Mouse (Mus musculus) stomach, embryonic 14.5 days (tissue): ENCODE data around the gene Col13a1. TPM values are rescaled to one million over a fixed set of nuclear protein-coding genes. Genes with fewer than 3 reads are reported as not detected.

Experiments
- ATAC-seq: fragments of 200-750 bp; cut with Nextera tagmentation; 2 replicates; pipeline ENCODE4 v1.8.0; 2017; ENCODE audit warnings: low read depth, moderate TSS enrichment; ENCODE audit not compliant: insufficient number of reproducible peaks, insufficient read depth, low FRiP score
- H3K27ac ChIP-seq: fragments of 300-500 bp; sonication (generic); 2 replicates; pipeline ENCODE4 v1.5.1; 2014; ENCODE audit warnings: mild to moderate bottlenecking, low read length, moderate library complexity, mixed read lengths
- H3K27me3 ChIP-seq: fragments of 300-500 bp; sonication (generic); 2 replicates; pipeline ENCODE4 v1.6.1; 2014; ENCODE audit warnings: low read length, control low read depth, mixed read lengths; ENCODE audit not compliant: control insufficient read depth, insufficient read depth
- H3K36me3 ChIP-seq: fragments of 300-500 bp; sonication (generic); 2 replicates; pipeline ENCODE4 v1.6.1; 2014; ENCODE audit warnings: mild to moderate bottlenecking, control low read depth, low read length, moderate library complexity, mixed read lengths; ENCODE audit not compliant: control insufficient read depth, insufficient read depth
- H3K4me1 ChIP-seq: fragments of 300-500 bp; sonication (generic); 2 replicates; pipeline ENCODE4 v1.6.1; 2014; ENCODE audit warnings: low read length, control low read depth, mixed read lengths; ENCODE audit not compliant: control insufficient read depth, insufficient read depth
- H3K4me2 ChIP-seq: fragments of 300-500 bp; sonication (generic); replicated peaks from 2 replicates; pipeline ENCODE4 v1.6.1; 2014; ENCODE audit warnings: low read depth, low read length, control low read depth
- H3K4me3 ChIP-seq: fragments of 300-500 bp; sonication (generic); 2 replicates; pipeline ENCODE4 v1.5.1; 2014; ENCODE audit warnings: low read depth, low read length, control low read depth
- H3K9ac ChIP-seq: fragments of 300-500 bp; sonication (generic); replicated peaks from 2 replicates; pipeline ENCODE4 v1.6.1; 2014; ENCODE audit warnings: low read depth, mild to moderate bottlenecking, control low read depth, low read length, moderate library complexity, mixed read lengths
- H3K9me3 ChIP-seq: fragments of 300-500 bp; sonication (generic); 2 replicates; pipeline ENCODE4 v1.6.1; 2016; ENCODE audit warnings: low read depth, low read length, control low read depth; ENCODE audit not compliant: control insufficient read depth
- WGBS: fragments of 180-500 bp; shearing (Covaris S2); extraction: QIAGEN DNeasy Blood & Tissue Kit; methylation state at CpG from one replicate; pipeline ENCODE4 v1.1.7; 2014; 5-methylcytosine and 5-hydroxymethylcytosine counted together
- polyA plus RNA-seq: library from polyadenylated mRNA; unstranded; fragments of >200 nt; fragmentation: Nextera tagmentation; extraction: Ambion mirVana; gene quantifications from 2 replicates; pipeline ENCODE4 v1.2.1, GENCODE M21; 2014

The Col13a1 gene
- polyA plus RNA-seq, 1 experiment from 2014 or later: 2.6 TPM

DNA sequence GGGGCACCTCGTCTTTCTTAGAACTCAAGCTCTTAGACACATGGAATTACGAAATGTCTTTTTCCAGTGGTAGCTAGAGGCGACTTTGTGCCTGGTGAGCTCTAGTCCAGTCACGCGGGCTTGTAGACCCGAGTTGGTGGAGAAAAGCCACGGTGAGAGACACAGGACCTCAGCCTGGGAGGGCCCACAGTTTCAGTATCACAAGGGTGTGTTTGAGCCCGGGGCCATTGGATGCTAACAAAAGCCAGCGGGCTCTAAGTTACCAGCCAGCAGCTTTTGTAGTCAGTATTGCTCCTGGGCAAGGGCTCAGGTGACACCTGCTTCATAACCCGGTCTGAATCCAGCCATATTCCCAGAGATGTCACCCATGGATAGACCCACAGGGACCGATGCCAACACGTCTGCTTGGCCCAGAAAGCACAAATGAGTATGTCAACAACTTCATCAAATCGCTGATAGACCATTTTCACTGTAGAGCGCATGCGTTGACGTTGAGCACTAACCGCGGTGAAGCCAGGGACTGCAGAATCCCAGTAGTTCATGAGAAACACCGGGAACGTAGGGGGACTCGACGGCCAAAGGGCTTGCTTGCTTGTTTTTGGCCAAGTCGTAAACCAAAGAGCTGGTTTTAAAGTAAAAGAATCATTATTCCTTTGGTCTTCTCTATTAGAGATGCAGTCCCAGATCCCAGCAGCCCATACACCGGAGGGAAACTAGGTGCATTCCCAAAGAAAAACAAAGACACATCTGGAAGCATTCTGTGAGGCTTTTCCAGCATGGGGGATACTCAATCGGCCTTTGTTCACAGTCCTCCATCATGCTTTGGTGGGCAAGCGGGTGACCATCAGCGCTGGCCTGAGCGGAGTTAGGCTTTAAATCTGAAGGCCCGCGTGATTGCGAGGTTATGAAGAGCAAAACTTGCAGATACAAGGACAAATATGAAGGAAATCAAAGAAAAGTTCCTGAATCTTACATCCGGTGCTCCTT lies 150.7 kb downstream of the Col13a1 start:
- H3K4me2 ChIP-seq: no peak overlapping the region
- no peak overlapping the region for H3K27ac ChIP-seq
- no peaks in the 10 kb centered on the region for H3K27me3 ChIP-seq
- H3K4me1 ChIP-seq: peaks cover 14% of the 10 kb centered on the region; the same call in 1 of the 2 replicates
- H3K4me3 ChIP-seq: no peak overlapping the region
- WGBS: 90% methylated on average over 32 of the region's 32 CpGs
- no peak for ATAC-seq
- no peaks in the 10 kb centered on the region for H3K36me3 ChIP-seq
- H3K9me3 ChIP-seq: no peaks in the 10 kb centered on the region
- no peak overlapping the region for H3K9ac ChIP-seq

DNA sequence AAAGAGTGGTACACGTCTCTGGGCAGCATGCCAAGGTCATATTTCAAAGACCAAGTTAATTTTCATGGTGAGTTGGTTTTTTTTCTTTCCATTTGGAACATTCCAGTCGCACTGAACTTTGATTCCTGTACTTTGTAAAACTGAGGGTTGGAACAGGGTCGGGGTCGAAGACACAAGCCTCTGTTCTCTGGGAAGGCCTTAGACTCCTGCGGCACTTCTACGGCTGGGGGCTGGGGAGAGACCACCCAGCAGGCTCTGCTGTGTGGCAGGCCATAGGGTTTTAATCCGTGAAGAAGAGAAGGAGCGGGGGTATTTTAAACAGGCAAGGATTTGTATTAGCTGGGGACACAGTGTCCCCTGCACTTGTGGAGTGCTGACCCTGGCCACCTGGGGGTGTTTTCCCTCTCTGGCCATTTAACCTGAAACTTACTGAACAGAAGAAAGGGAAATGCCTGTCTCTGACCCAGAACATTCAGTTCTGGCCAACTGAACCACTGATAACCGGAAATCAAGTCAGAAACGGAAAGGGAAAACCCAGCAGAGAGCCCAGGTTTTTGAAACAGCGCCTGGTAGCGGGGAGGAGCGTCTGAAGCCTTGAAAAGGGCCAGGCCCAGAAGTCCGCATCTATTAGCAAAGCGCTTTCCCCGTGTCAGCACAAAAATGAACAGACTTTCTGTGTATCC lies 152.0 kb downstream of the Col13a1 start:
- Histone ChIP-seq H3K4me2 (no peak overlapping the region), H3K4me1 (peaks cover 14% of the 10 kb centered on the region; the same call in 1 of the 2 replicates), H3K36me3 (no peaks in the 10 kb centered on the region), H3K27ac (peak overlapping the region; percentile 23; the same call in 1 of the 2 replicates), H3K9ac (no peak overlapping the region), H3K4me3 (no peak overlapping the region), H3K9me3 (no peaks in the 10 kb centered on the region), H3K27me3 (no peaks in the 10 kb centered on the region)
- no peak for ATAC-seq
- 24% methylated on average over 16 of the region's 16 CpGs for WGBS

DNA sequence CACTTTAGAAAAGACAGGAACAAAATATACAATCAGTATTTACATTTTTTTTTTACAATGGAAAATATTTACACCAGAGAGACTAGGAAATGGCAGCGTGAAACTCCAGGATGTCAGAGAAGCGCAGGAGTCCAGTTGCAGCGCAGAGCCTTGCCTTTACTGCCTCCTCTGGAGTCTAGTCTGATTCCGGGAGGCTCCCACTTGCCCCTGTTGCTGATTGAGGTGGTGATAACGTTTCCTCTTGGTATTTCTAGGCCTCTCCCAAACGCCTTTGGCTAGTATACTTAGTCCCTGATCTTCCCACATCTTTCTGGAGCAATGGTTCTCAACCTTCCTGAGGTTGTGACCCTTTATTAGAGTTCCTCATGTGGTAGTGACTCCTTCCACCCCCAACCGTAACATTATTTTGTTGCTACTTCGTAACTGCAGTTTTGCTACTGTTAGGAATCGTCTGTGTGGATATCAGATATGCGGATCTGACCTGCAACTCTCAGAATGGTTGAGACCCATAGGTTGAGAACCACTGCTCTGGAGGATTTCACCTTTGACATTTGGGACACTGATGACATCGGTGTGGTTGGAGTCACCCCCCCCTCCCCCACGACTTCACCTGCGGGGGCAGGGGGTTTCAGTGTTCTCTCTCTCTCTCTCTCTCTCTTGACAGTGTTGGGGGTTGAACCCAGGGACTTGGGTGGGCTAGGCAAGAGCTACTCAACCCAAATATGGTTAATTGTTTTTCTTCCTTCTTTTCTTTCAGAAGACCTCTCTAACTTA lies 152.7 kb downstream of the Col13a1 start:
- H3K9ac ChIP-seq: no peak overlapping the region
- H3K4me1 ChIP-seq: peaks cover 14% of the 10 kb centered on the region; the same call in 1 of the 2 replicates
- no peaks in the 10 kb centered on the region for H3K36me3 ChIP-seq
- 55% methylated on average over 13 of the region's 13 CpGs for WGBS
- peak overlapping the region; percentile 23; the same call in 1 of the 2 replicates for H3K27ac ChIP-seq
- no peak for ATAC-seq
- no peaks in the 10 kb centered on the region for H3K27me3 ChIP-seq
- no peaks in the 10 kb centered on the region for H3K9me3 ChIP-seq
- H3K4me3 ChIP-seq: no peak overlapping the region
- no peak overlapping the region for H3K4me2 ChIP-seq

DNA sequence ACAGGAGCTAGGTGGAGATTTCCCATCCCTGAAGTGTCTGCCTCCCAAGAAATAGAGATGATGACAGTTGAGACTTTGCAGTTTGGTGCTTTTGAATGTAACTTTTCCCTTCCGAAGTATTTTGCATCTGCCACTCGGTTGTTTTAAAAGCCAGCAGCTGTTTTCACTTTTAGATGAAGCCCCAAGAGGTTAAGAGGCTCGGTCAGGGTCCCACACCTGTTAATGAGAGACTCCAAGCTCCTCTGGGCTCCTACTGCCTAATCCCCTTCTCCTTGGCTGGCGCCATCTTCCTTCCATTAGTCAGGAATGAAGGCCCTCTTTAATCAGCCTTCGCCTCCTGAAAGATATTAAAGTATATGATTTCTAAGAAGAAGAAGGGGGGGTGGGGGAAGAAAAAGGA lies 153.4 kb downstream of the Col13a1 start:
- no peak overlapping the region for H3K9ac ChIP-seq
- H3K27me3 ChIP-seq: no peaks in the 10 kb centered on the region
- H3K4me1 ChIP-seq: peaks cover 14% of the 10 kb centered on the region; the same call in 1 of the 2 replicates
- no peak overlapping the region for H3K4me3 ChIP-seq
- H3K4me2 ChIP-seq: no peak overlapping the region
- WGBS: 33% methylated on average over 5 of the region's 5 CpGs
- no peaks in the 10 kb centered on the region for H3K36me3 ChIP-seq
- no peak overlapping the region for H3K27ac ChIP-seq
- no peaks in the 10 kb centered on the region for H3K9me3 ChIP-seq
- no peak for ATAC-seq

DNA sequence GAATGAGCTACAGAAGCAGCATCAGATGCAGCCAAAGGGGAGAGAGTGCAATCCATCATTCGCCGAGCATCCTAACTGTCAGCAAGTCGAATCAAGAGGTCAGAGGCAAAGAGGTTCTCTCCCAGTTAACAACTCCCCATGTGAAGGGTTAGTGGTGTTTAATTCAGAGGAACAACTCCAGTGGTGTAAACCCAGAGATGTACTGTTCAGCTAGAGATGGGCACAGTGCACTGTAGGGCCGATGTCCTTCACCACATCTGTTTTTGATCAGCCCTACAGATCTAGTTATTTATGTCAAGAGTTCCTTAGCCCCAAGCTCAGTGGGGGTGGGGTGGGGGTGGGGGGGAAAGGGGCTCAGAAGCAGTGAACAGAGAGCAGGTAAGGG lies 155.2 kb downstream of the Col13a1 start:
- Histone ChIP-seq H3K27ac (no peak overlapping the region), H3K9me3 (no peaks in the 10 kb centered on the region), H3K4me2 (no peak overlapping the region), H3K36me3 (no peaks in the 10 kb centered on the region), H3K27me3 (no peaks in the 10 kb centered on the region), H3K4me1 (peaks cover 14% of the 10 kb centered on the region; the same call in 1 of the 2 replicates), H3K4me3 (no peak overlapping the region), H3K9ac (no peak overlapping the region)
- WGBS: 25% methylated on average over 4 of the region's 4 CpGs
- ATAC-seq: no peak

DNA sequence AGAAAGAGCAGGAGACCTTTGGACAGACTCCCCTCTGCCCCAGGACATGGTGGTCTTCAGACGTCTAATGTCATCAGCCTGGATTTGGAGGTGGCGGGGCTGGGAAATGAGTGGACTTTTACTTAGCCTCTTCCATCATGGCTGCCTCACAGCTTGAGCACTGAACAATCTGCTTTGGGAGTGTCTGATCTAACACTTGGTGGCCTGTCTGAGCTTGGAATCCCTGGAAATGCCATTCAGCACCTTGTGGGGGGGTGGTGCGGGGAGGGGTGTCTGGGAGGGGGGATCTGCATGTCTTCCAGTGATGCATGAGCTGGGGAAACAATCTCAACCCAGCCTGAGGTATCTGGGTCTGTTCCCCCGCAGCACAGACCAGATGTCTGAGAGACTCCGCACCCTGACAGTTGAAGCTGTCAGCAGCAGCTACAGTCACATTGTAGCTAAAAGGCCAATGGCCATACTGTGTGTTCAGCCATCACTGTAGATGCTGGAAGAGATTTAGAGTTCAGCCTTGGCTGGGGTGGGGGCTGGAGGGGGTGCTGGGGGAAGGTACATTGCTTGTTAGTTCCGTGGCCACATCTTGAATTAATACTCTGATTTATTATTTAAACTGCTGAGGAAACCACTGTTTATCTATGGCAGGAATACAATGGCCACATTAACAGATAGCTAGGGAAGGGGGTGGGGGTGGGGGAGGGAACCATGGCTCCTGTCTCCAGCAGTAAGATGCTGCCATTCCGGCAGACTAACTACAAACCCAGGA lies 155.8 kb downstream of the Col13a1 start:
- Histone ChIP-seq H3K9me3 (no peaks in the 10 kb centered on the region), H3K27ac (no peak overlapping the region), H3K9ac (no peak overlapping the region), H3K36me3 (no peaks in the 10 kb centered on the region), H3K27me3 (no peaks in the 10 kb centered on the region), H3K4me2 (no peak overlapping the region), H3K4me1 (peaks cover 14% of the 10 kb centered on the region; the same call in 1 of the 2 replicates), H3K4me3 (no peak overlapping the region)
- 40% methylated on average over 7 of the region's 7 CpGs for WGBS
- no peak for ATAC-seq

DNA sequence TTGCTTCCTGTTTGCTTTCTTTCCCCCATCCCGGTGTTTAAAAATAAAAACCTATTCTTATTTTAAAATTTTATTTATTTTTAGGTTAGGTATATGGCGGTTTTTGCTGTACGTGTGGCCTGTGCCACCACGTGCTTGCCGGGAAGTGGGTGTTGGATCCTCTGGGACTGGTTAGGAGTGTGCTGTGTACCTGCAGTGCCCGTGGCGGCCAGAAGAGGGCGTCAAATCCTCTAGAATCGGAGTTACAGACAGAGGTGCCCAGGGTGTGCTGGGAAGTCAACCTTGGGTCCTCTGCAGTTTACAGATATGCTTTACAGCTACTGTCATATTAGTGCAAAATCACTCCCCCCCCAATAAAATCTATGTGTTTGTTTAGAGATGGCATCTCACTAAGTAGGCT lies 158.9 kb downstream of the Col13a1 start:
- no peaks in the 10 kb centered on the region for H3K36me3 ChIP-seq
- H3K9ac ChIP-seq: no peak overlapping the region
- H3K4me3 ChIP-seq: no peak overlapping the region
- no peak overlapping the region for H3K4me2 ChIP-seq
- H3K4me1 ChIP-seq: no peaks in the 10 kb centered on the region
- no peaks in the 10 kb centered on the region for H3K9me3 ChIP-seq
- no peak overlapping the region for H3K27ac ChIP-seq
- 53% methylated on average over 9 of the region's 9 CpGs for WGBS
- no peaks in the 10 kb centered on the region for H3K27me3 ChIP-seq
- no peak for ATAC-seq
